Mouse (Mus musculus): Measurements from ENCODE around the gene Akirin2.

Akirin2 gene

DNA sequence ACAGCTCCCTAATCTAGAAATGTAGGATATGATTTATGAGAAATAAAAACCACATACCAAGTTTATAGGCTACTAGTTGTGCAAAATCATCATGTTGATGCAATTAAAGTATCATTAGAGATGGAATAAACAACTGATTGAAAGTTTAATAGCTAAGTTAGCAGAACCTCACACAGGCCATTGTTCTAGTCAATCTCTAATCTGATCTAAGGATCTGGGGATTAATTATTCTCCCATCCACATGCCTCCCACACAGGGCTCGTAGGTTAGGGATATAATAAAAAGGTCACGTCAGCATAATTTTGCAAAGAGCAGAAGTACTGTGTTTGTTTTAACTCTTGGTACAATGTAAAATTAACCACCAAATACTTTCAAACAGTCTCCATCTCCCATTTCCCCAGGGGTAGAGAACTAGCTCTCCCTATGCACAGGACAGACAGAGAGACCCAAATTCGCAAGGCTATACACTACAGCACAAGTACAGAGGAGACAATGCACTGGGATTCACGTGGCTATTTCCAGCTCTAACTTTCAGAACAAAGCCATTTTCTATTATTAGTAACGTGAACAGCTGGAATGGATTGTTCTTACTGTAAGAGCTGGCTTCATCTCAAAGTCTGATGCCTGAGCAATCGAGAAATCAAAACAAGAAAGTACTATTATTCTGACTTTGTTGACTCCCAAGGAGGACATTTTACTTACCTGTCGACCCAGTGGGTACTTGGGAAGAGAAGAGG is 34.3 kb downstream of the Akirin2 start:
- DNase-seq, result no peak

DNA sequence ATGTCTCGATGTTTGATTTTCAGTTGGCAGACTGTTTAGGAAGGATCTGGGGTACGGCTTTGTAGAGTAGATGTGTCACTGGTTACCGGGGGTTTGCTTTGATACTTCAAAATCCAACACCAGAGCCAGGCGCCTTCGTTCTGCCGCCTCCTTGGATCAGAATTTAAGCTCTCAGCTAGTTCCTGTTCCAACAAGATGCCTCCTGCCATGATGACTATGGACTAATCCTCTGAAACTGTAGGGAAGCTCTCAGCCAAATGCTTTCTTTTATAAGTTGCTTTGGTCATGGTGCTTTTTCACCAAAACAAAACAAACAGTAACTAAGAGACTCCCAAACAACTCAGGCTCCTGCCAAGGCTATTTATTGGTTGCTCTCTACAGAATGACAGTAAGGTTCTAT is 52.4 kb downstream of the Akirin2 start:
- DNase-seq, result no peak

DNA sequence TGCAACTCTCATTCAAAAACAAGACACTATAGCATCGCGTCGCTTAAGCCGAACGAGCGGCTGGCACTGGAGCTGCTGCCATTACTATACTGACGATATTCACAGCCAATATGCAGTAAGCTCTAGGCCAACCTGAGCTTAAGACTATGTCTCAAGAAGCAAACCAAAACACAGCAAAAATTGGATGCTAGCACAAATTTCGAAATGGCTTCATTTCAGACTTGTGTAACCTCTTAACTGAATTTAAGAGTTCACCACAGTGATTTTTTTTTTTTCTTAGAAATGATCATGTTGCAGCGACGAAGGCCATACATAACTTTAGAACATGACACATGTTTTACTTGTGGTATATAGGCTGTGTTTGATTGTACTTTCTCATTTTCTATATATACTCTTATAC is 55.9 kb downstream of the Akirin2 start:
- DNase-seq, result no peak

DNA sequence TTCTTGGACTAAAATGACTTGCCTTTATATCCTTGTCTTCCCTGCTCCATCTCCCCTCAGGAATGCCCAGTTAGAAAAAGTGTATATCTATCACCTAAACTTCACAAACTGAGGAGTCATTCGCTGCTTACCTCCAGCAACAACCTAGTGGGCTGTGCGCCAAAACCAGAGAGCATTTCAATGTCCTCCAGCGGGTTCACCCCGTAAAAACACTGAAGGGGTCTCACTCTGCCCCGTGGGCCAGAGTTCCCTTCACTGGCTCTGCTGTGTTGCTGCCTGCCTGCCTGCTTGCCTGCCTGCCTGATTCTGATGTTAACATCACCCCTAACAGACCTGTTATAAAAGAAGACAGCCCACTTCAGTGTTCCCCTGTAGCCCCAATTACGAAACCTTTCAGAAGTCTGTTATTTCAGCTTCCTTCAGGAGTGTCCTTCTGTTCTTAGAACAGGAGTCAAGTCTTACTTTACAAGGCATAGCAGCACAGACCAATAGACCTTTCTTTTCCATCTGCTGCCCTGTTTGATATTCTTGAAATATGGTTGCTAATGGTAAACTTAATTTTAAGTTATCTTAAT is 62.9 kb downstream of the Akirin2 start:
- peak; percentile 8 for DNase-seq

DNA sequence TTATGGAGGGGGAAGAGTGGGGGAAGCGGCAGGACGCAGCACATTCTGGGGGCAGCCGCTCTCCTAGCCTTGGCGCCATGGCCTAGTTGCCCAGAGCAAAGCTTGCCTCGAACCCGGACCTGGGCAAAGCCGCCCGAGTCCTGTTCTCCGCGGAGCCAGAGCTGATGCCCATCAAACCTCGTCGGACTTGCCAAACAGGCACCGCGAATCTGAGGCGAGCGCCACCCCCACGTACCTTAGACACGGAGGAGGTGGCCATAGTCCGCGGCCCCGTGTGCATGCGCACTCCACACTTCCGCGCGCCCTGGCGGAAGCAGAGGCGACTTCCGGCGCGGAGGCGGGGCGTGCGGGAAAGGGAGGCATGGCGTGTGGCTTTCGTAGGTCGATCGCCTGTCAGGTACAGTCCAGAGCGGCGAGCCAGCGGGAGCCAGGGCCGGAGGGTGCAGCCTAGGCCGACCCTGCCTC is 63.9 kb downstream of the Akirin2 start, which contains the start of the genes Orc3 and Rars2:
Orc3 (minus strand) TSS at position 315 of the 465 bp plus-strand sequence.
Rars2 (plus strand) TSS at position 328 of the 465 bp plus-strand sequence.
- peak; percentile 94 for DNase-seq

DNA sequence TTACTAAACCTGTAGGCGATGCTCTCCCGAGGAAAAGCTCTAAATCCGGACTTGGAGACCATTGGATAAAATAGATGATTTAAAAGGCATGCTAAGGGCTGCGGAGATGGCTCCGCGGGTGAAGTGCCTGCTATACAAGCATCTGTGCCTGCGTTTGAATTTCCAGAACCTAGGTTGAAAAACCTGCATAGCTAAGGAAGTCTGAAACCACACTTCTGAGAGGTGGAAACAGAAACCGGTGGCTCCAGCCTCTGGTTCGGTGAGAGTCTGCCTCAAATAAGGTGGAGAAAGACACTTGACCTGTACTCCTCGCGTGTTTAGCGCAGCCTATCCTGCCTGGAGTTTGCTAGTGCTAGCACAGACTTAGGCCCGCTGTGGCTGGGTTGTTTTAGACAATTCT is 64.6 kb downstream of the Akirin2 start:
- peak; percentile 2 for DNase-seq

DNA sequence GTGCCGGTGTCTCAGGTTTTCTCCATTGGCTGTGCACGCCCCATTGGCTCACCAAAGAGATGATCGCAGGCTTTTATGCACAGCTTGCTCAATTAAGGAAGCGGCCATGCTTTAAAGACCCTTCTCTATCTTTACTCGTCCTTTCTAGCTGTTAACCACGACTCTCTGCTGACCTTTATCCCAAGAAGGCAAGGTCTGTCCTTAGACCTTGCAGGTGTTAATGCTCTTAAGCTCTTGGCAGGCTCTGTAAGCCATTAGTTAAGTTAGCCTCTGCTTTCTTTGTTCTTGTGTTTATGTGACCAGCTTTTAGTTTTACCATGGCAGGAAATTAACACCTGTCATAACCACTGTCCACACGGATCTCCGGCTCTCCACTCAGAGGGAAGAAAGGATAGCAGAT is 65.4 kb downstream of the Akirin2 start:
- DNase-seq, result no peak

Data from lung, postnatal 10 days (tissue).